Mouse (Mus musculus) kidney, postnatal 25 days (tissue): ENCODE results near the gene Zkscan2.
A peak's percentile ranks its signal among the peaks of the same experiment; 100 is the strongest.

Experiments
- DNase-seq, 2 experiments: peaks; one replicate each; pipeline ENCODE4 v3.0.0; 2021; ENCODE audit warnings: mixed read lengths in 2 of 2

Zkscan2 gene

DNA sequence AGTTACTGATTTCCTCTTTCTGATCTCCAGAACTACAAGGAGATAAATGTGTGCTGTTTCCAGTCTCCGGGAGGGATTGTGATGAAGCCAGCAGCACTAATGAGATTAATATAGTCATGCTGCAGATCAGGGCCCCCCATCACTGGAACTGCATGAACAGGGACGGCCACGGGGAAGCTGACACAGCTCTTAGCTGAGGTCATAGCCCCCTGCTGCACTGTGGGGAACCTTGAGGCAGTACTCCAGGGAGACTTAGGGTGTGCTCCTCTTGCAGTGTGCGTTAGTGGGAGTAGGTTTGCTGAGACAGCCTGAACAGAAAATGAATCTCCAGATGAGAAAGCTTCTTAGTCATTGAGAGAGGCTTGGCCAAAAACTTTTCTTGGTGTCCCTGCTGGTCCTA lies 69.0 kb downstream of the Zkscan2 start:
- DNase-seq: no peak

DNA sequence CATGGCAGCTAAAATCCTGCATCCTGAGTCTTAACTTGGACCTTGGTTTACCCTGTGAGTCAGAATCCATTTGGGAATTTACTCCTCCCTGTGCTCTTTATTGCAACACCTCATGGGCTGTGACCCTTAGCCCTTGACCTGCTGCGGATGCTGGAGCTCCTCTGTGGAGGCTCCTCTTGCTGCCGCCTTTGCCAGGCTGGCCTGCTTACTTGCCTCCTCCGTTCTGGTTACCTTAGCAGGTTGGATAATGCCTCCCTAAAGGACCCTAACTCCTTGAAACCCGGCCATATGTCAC lies 69.9 kb downstream of the Zkscan2 start:
- peak; percentile 15 to 54 for DNase-seq

GRCm38 (mm10) chr7:123429624-123430410 lies 70.4 kb downstream of the Zkscan2 start:
- no peak for DNase-seq
